Mouse (Mus musculus) C2C12 (cell line): Measurements from ENCODE around the gene Comp. TPM values are rescaled to one million over a fixed set of nuclear protein-coding genes. Genes with fewer than 3 reads are reported as not detected.

ENCODE experiments used
- H3K27me3 ChIP-seq: one replicate; pipeline ENCODE4 v1.6.1; 2011; ENCODE audit not compliant: control insufficient read depth, insufficient read depth, insufficient read length
- H3K36me3 ChIP-seq: one replicate; pipeline ENCODE4 v1.6.1; 2011; ENCODE audit not compliant: control insufficient read depth, insufficient read depth
- H3K4me3 ChIP-seq: one replicate; pipeline ENCODE4 v1.5.1; 2011; ENCODE audit warnings: mild to moderate bottlenecking, control low read depth; ENCODE audit not compliant: poor library complexity, insufficient read depth, severe bottlenecking
- H3K79me2 ChIP-seq: one replicate; pipeline ENCODE4 v1.6.1; 2011; ENCODE audit not compliant: control insufficient read depth, insufficient read depth
- H3K79me3 ChIP-seq: one replicate; pipeline ENCODE4 v1.6.1; 2011; ENCODE audit warnings: low read depth, control low read depth
- H3ac ChIP-seq: one replicate; pipeline ENCODE3; 2011; ENCODE audit warnings: low read depth; ENCODE audit not compliant: control insufficient read depth, insufficient read length
- CEBPB ChIP-seq: IDR thresholded peaks from one replicate; pipeline ENCODE4 v1.6.1; 2011; ENCODE audit warnings: low read depth, mild to moderate bottlenecking, control low read depth, moderate library complexity
- CTCF ChIP-seq: IDR thresholded peaks from one replicate; pipeline ENCODE4 v1.5.1; 2011; ENCODE audit not compliant: control insufficient read depth, insufficient read depth, insufficient read length
- FOSL1 ChIP-seq: IDR thresholded peaks from one replicate; pipeline ENCODE4 v1.8.0; 2011; ENCODE audit warnings: mild to moderate bottlenecking, low read length; ENCODE audit not compliant: poor library complexity, insufficient read depth, severe bottlenecking
- MAX ChIP-seq: IDR thresholded peaks from one replicate; pipeline ENCODE4 v1.6.1; 2011; ENCODE audit warnings: mild to moderate bottlenecking, control low read depth
- MYOD1 ChIP-seq: IDR thresholded peaks from one replicate; pipeline ENCODE4 v1.6.1; 2011; ENCODE audit warnings: low read depth; ENCODE audit not compliant: control insufficient read depth, insufficient read length
- MYOG ChIP-seq: IDR thresholded peaks from one replicate; pipeline ENCODE4 v1.6.1; 2011; ENCODE audit not compliant: control insufficient read depth, insufficient read length; ENCODE audit errors: extremely low read depth
- USF1 ChIP-seq: IDR thresholded peaks from one replicate; pipeline ENCODE4 v1.6.1; 2011; ENCODE audit warnings: low read depth, mild to moderate bottlenecking, control low read depth, moderate library complexity
- polyA plus RNA-seq: library from polyadenylated mRNA; unstranded; fragments of >200 nt; fragmentation: generic; extraction: Trizol; gene quantifications from one replicate; pipeline ENCODE4 v1.2.1, GENCODE M21; 2012; ENCODE audit warnings: missing spikeins

The Comp gene
- polyA plus RNA-seq, 1 experiment: 0.20 TPM

DNA sequence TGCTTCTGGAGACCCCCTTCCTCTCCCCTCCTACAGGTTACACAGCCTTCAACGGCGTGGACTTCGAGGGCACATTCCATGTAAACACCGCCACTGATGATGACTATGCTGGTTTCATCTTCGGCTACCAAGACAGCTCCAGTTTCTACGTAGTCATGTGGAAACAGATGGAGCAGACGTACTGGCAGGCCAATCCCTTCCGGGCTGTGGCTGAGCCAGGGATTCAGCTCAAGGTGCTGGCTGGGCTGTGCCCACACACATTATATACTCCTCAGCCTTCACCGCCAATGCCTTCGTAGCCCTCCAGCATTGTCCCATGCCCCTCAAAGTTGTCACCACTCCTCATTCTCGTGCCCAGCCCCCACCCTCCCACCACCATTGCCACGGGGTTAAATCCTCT is 6.7 kb downstream of the Comp start:
- TF ChIP-seq MAX: no peak
- TF ChIP-seq CEBPB: no peak
- no peak for TF ChIP-seq USF1
- TF ChIP-seq CTCF: no peak
- TF ChIP-seq MYOG: no peak
- TF ChIP-seq MYOD1: no peak
- TF ChIP-seq FOSL1: no peak

DNA sequence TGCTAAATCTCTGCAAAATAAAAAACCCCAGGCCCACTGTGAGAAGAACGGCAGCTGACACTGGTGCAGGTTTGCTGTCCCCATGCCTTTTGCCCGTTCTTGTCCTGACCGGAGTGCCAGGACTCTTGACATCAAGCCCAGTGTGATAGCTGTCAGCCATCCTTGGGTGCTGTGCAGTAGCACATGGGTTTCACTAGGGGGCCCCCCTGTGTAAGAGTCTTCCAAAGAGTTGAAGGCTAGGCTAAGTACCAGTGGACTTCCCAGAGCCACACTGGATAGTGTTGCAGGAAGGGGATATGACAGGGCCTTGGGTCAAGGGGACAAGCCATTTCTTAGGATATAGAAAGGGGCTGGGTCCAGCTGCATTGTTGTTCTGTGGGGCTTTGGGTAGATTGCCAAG is 9.9 kb downstream of the Comp start:
- H3K79me2 ChIP-seq: no peaks in the 10 kb centered on the region

More for the DNA sequence above, 6.7 kb downstream of the Comp start:
- H3K4me3 ChIP-seq: no peak overlapping the region
- no peaks in the 10 kb centered on the region for H3K79me2 ChIP-seq
- H3K36me3 ChIP-seq: no peaks in the 10 kb centered on the region
- no peak overlapping the region for H3ac ChIP-seq
- no peaks in the 10 kb centered on the region for H3K79me3 ChIP-seq
- peaks cover 11% of the 10 kb centered on the region for H3K27me3 ChIP-seq

GRCm38 (mm10) chr8:70389678-70390077 is 16.3 kb downstream of the Comp start:
- Histone ChIP-seq H3K36me3 (no peaks in the 10 kb centered on the region), H3K79me2 (no peaks in the 10 kb centered on the region), H3ac (peak overlapping the region; percentile 16)

More for the DNA sequence above, 9.9 kb downstream of the Comp start:
- no peak overlapping the region for H3ac ChIP-seq
- no peaks in the 10 kb centered on the region for H3K79me3 ChIP-seq
- no peak overlapping the region for H3K4me3 ChIP-seq
- no peaks in the 10 kb centered on the region for H3K27me3 ChIP-seq
- TF ChIP-seq CTCF: peak; percentile 63
- no peak for TF ChIP-seq CEBPB
- no peaks in the 10 kb centered on the region for H3K36me3 ChIP-seq

DNA sequence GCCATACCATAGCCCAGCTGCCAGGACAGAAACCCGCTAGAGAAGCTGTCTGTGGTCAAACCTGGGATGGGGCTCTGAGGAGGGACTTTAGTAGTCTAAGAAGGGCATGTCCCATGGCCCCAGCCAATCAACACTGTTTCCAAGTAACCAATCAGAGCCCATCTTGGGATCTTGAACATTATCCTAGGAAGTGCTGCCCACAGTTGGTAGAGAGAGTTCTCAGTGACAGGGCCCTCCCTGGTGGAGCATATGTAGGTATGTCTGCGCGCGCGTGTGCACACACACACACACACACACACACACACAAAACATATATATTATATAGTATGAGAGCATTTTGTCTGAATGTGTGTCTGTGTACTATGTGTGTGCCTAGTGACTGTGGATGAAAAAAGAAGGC is 19.7 kb downstream of the Comp start:
- Histone ChIP-seq H3K36me3 (no peaks in the 10 kb centered on the region), H3K79me3 (no peaks in the 10 kb centered on the region), H3ac (no peak overlapping the region), H3K27me3 (no peaks in the 10 kb centered on the region), H3K4me3 (no peak overlapping the region), H3K79me2 (no peaks in the 10 kb centered on the region)
- TF ChIP-seq USF1 (no peak), MYOG (no peak), MAX (no peak), FOSL1 (no peak), MYOD1 (no peak), CEBPB (no peak), CTCF (no peak)

More at GRCm38 (mm10) chr8:70389678-70390077, 16.3 kb downstream of the Comp start:
- TF ChIP-seq USF1 (no peak), MAX (no peak), MYOG (no peak), FOSL1 (no peak), CEBPB (no peak), MYOD1 (no peak), CTCF (no peak)
- Histone ChIP-seq H3K4me3 (no peak overlapping the region), H3K27me3 (no peaks in the 10 kb centered on the region), H3K79me3 (no peaks in the 10 kb centered on the region)

GRCm38 (mm10) chr8:70394269-70394998 is 21.1 kb downstream of the Comp start:
- Histone ChIP-seq H3K79me3 (no peaks in the 10 kb centered on the region), H3K36me3 (no peaks in the 10 kb centered on the region), H3K27me3 (no peaks in the 10 kb centered on the region), H3K79me2 (no peaks in the 10 kb centered on the region), H3ac (no peak overlapping the region), H3K4me3 (no peak overlapping the region)
- TF ChIP-seq CTCF: no peak
- no peak for TF ChIP-seq CEBPB
- no peak for TF ChIP-seq MAX
- TF ChIP-seq MYOG: no peak
- TF ChIP-seq USF1: no peak
- TF ChIP-seq FOSL1: no peak
- TF ChIP-seq MYOD1: no peak

- Histone ChIP-seq H3K4me3 (no peak overlapping the region), H3K27me3 (no peaks in the 10 kb centered on the region), H3K79me2 (no peaks in the 10 kb centered on the region), H3K79me3 (no peaks in the 10 kb centered on the region), H3ac (no peak overlapping the region), H3K36me3 (no peaks in the 10 kb centered on the region)
- TF ChIP-seq MYOD1: no peak
- TF ChIP-seq FOSL1: no peak
- TF ChIP-seq MYOG: no peak
- no peak for TF ChIP-seq MAX
- TF ChIP-seq USF1: no peak
- TF ChIP-seq CEBPB: no peak
- TF ChIP-seq CTCF: no peak
These were observed 22.3 kb downstream of the Comp start for GRCm38 (mm10) chr8:70395649-70396048.
